Mouse (Mus musculus) ES-Bruce4 (cell line): ENCODE results near the gene Aplp2.

Experiments used
- CTCF ChIP-seq: IDR thresholded peaks from one replicate; pipeline ENCODE4 v1.8.1; 2011; ENCODE audit warnings: low read depth, low read length
- EP300 ChIP-seq: IDR thresholded peaks from 2 replicates; pipeline ENCODE4 v1.6.1; 2011; ENCODE audit warnings: low read depth, low read length; ENCODE audit not compliant: insufficient read depth
- POLR2A ChIP-seq: IDR thresholded peaks from one replicate; pipeline ENCODE4 v1.8.1; 2011; ENCODE audit warnings: low read length; ENCODE audit not compliant: insufficient read depth

- TF ChIP-seq CTCF (no peak), POLR2A (no peak), EP300 (no peak)
Measured at GRCm38 (mm10) chr9:31127876-31128465, 83.6 kb downstream of the Aplp2 start.
